Mouse (Mus musculus) brain, embryonic 14.5 days (tissue): ENCODE measurements around the gene Krt13.

Source experiments
- CTCF ChIP-seq: fragments of 200-500 bp; IDR thresholded peaks from 2 replicates; pipeline ENCODE4 v1.5.1; 2012; ENCODE audit warnings: inconsistent platforms, mild to moderate bottlenecking, moderate library complexity, borderline replicate concordance; ENCODE audit not compliant: insufficient read depth, insufficient read length; ENCODE audit errors: extremely low read depth
- POLR2A ChIP-seq: fragments of 200-500 bp; IDR thresholded peaks from 2 replicates; pipeline ENCODE4 v1.6.1; 2012; ENCODE audit warnings: mild to moderate bottlenecking, inconsistent platforms, borderline replicate concordance; ENCODE audit not compliant: poor library complexity, insufficient read depth, insufficient read length, severe bottlenecking; ENCODE audit errors: extremely low read depth

DNA sequence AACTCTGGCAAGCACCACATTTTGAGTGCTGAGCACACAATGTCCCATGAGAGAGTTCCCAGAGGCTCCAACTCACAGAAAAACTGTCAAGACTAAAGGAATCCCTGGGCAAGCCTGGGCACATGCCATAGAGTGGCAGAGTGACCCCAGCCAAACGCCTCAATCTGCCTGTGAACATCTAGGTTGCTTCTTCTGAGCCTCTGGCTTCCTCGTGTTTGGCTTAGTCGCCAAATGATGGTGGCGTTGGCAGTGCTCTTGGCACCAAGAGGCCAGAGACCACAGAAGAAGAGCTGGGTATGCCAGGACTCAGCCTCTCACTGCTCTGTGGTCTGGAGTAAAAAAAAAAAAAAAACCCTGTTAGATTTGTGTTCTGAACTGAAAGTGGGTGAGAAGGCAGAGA, 21.0 kb downstream of the Krt13 start:
- TF ChIP-seq POLR2A, result no peak
- no peak for TF ChIP-seq CTCF
